Mouse (Mus musculus) embryonic facial prominence, embryonic 10.5 days (tissue): Measurements from ENCODE around the gene Rho. TPM values are rescaled to one million over a fixed set of nuclear protein-coding genes. Genes with fewer than 3 reads are reported as not detected.

ENCODE experiments used
- DNase-seq: peaks from one replicate; pipeline ENCODE4 v3.0.0-alpha.2; 2017; ENCODE audit warnings: low spot score
- H3K27ac ChIP-seq: fragments of 300-500 bp; sonication (generic); replicated peaks from 2 replicates; pipeline ENCODE4 v1.5.1; 2016; ENCODE audit warnings: mild to moderate bottlenecking
- H3K27me3 ChIP-seq: fragments of 300-500 bp; sonication (generic); replicated peaks from 2 replicates; pipeline ENCODE4 v1.6.1; 2016; ENCODE audit warnings: low read depth, mild to moderate bottlenecking; ENCODE audit not compliant: poor library complexity, severe bottlenecking
- H3K36me3 ChIP-seq: fragments of 300-500 bp; sonication (generic); replicated peaks from 2 replicates; pipeline ENCODE4 v1.6.1; 2016; ENCODE audit warnings: mild to moderate bottlenecking, moderate library complexity
- H3K4me1 ChIP-seq: fragments of 300-500 bp; sonication (generic); 2 replicates; pipeline ENCODE4 v1.6.1; 2016
- H3K4me3 ChIP-seq: fragments of 300-500 bp; sonication (generic); 2 replicates; pipeline ENCODE4 v1.5.1; 2016; ENCODE audit warnings: mild to moderate bottlenecking, moderate library complexity
- H3K9me3 ChIP-seq: fragments of 300-500 bp; sonication (generic); 2 replicates; pipeline ENCODE4 v1.6.1; 2016; ENCODE audit warnings: mild to moderate bottlenecking
- WGBS: fragments of 180-500 bp; shearing (Covaris S2); methylation state at CpG from one replicate; pipeline ENCODE4 v1.1.7; 2016; 5-methylcytosine and 5-hydroxymethylcytosine counted together
- polyA plus RNA-seq: library from polyadenylated mRNA; unstranded; fragments of >200 nt; fragmentation: Nextera tagmentation; extraction: Ambion mirVana; gene quantifications from 2 replicates; pipeline ENCODE4 v1.2.1, GENCODE M21; 2016

Rho gene
- polyA plus RNA-seq, 1 experiment from 2014 or later = 0.51 TPM

DNA sequence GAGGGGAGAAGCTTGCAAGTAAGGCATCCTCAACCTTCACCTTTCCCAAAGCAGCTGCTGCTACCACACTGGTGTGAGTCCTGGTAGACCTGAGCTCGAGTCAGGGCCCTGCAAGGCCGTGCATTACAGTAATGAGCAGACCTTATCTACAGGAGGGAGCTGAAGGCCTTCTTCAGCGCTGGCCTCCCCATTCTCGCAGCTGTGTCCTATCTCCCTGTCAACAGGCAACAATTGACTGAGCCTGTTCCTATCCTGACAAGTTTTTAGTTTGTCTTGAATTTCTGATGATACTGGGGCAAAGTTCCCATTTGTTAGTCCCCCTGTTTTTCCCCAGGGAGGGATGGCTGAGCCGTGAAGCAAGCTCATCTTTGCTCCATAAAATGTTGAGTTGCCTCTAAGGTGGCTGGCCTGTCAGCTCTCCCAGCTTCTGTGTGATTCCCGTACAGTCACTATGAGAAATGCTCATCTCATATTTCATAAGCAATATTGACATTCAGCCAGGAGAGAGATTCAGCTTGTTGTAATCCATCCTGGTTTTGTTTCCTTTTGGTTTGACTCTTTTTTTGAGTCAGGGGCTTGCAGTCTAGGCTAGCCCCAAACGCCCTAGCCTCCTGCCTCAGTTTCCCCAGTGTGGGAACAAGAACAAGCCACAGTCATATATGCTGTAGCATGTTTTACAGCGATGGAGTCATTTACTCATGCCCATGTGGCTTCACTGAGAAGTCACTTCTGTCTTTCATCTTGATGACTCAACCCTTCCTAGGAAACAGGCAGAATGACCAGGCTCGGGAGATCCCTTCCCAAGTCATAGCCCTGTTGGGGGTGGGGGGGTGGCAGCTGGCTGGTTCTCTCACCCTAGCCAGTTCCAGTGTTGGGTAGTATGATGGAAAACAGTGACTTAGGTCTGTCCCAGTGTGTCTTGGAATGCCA is 12.2 kb downstream of the Rho start:
- Histone ChIP-seq H3K27me3 (peaks cover 8% of the 10 kb centered on the region; the same call in 1 of the 2 replicates), H3K9me3 (no peaks in the 10 kb centered on the region), H3K27ac (no peak overlapping the region), H3K36me3 (no peaks in the 10 kb centered on the region), H3K4me1 (peaks cover 23% of the 10 kb centered on the region), H3K4me3 (no peak overlapping the region)
- WGBS = 83% methylated on average over 9 of the region's 9 CpGs
- DNase-seq = no peak

GRCm38 (mm10) chr6:115944638-115945037 is 13.1 kb downstream of the Rho start, which contains the start of gene H1foo:
Gene H1foo, plus strand, starts transcription at chr6:115944938.
- H3K4me3 ChIP-seq = no peak within 1 kb of the TSS
- H3K4me1 ChIP-seq = peaks cover 23% of the 10 kb centered on the region
- DNase-seq = no peak
- H3K36me3 ChIP-seq = no peaks in the 10 kb centered on the region
- no peak within 1 kb of the TSS for H3K27ac ChIP-seq
- H3K9me3 ChIP-seq = no peaks in the 10 kb centered on the region
- H3K27me3 ChIP-seq = peaks cover 8% of the 10 kb centered on the region; the same call in 1 of the 2 replicates
- 85% methylated on average over 5 of the region's 5 CpGs for WGBS

- DNase-seq = no peak
- 85% methylated on average over 8 of the region's 8 CpGs for WGBS
Observed at GRCm38 (mm10) chr6:115945633-115946032, 14.1 kb downstream of the Rho start.

DNA sequence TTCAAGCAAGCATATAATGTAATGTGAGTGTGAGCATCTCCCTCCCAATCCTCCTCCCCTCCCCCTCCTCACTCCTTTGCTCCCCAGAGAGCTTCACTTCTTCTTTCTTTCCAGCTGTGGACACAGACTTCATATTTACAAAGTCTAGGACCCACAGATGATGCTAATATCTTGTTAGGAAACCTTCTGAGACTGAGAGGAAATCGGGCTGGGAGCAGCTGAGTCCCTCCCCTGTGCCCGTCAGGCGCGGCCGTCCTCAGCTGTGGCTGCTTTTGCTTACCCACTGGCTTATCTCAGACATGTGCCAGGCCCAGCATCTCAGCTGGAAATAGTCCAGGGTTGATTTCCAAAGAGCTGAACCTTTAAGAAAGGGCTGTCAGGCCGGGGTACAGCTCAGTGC is 14.8 kb downstream of the Rho start:
- no peaks in the 10 kb centered on the region for H3K9me3 ChIP-seq
- peaks cover 10% of the 10 kb centered on the region for H3K4me1 ChIP-seq
- H3K36me3 ChIP-seq = no peaks in the 10 kb centered on the region
- DNase-seq = no peak
- WGBS = 69% methylated on average over 6 of the region's 6 CpGs
- H3K27ac ChIP-seq = no peak overlapping the region; the same call in 1 of the 2 replicates
- H3K4me3 ChIP-seq = no peak overlapping the region
- H3K27me3 ChIP-seq = peaks cover 8% of the 10 kb centered on the region; the same call in 1 of the 2 replicates

More at GRCm38 (mm10) chr6:115945633-115946032, 14.1 kb downstream of the Rho start:
- no peaks in the 10 kb centered on the region for H3K9me3 ChIP-seq
- H3K27me3 ChIP-seq = peaks cover 8% of the 10 kb centered on the region; the same call in 1 of the 2 replicates
- no peaks in the 10 kb centered on the region for H3K36me3 ChIP-seq
- H3K27ac ChIP-seq = no peak overlapping the region
- no peak overlapping the region for H3K4me3 ChIP-seq
- peaks cover 18% of the 10 kb centered on the region for H3K4me1 ChIP-seq

- DNase-seq = no peak
- Histone ChIP-seq H3K4me1 (peaks cover 52% of the 10 kb centered on the region), H3K4me3 (no peak overlapping the region), H3K27me3 (no peaks in the 10 kb centered on the region), H3K36me3 (peaks cover 7% of the 10 kb centered on the region; the same call in 1 of the 2 replicates), H3K9me3 (no peaks in the 10 kb centered on the region), H3K27ac (0 out of 2 replicates have a peak overlapping the region, but pooled peaks have one; percentile 16)
- WGBS = 83% methylated on average over 9 of the region's 9 CpGs
Observed at GRCm38 (mm10) chr6:115954506-115955074, 23.0 kb downstream of the Rho start.

DNA sequence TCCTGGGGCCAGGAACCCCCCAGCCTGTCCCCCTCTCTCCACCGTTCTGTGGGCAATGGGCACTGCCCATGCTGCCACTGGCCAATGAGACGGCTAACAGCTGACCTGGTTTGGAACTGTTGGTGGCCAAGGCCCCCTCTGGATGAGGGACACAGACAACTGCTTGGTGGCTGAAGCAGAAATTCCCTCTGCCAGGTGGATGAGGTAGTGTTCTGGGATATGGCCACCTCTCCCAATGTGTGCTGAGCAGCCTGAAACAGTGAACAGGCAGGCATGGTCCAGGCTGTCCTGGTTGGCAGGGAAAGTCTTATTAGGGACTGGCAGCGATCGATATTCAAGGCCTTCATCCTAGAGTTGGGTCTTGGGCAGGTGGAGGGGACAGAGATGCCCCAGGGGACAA is 23.6 kb downstream of the Rho start:
- Histone ChIP-seq H3K4me1 (peaks cover 56% of the 10 kb centered on the region), H3K27ac (peak overlapping the region; percentile 8; the same call in 1 of the 2 replicates), H3K4me3 (no peak overlapping the region), H3K36me3 (peaks cover 8% of the 10 kb centered on the region), H3K9me3 (no peaks in the 10 kb centered on the region), H3K27me3 (no peaks in the 10 kb centered on the region)
- DNase-seq = no peak
- WGBS = 85% methylated on average over 4 of the region's 4 CpGs

DNA sequence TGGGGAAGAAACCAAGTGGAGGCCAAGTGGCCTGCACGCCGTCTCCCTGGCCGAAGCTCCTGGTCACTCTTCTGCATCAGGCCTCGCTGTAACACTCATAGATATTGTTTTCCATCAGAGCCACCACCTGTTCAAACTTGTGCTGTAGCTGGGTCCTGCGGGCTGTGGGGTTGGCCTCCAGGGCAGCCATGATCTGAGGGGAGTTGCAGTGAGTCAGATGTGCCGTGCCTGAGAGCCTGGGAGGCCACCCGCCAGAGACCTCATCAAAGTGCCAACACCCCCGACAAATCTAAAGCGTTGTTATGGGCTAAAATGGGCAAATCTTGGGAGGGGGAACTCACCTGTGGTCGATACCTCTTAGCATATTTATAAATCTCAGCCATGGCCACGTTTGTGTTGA is 24.1 kb downstream of the Rho start:
- WGBS = 84% methylated on average over 11 of the region's 11 CpGs

DNA sequence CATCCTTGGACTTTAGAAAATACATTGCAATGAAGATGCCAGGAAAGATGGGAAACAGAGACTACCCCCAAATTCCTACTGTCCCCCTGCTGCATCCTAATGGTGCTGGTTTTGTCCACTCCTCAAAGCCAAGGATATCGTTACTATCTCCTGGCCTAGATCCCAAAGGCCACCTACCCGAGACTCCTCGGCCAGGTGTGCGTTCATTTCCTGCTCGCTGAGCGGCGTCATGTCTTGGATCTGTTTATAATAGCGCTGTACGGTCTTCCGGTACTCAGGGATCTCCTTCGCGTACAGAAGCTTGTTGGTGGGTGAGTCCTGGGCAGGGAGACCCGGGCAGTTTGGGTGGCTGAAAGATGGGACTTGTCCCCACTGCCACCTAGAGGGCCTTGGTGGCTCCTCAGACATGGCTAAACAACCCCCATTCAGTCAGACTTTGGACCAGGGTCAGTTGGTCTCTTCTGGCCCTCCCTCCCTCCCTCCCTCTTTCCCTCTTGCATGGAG is 24.9 kb downstream of the Rho start:
- Histone ChIP-seq H3K9me3 (no peaks in the 10 kb centered on the region), H3K27ac (peak overlapping the region; percentile 83), H3K36me3 (peaks cover 13% of the 10 kb centered on the region), H3K27me3 (no peaks in the 10 kb centered on the region), H3K4me3 (no peak overlapping the region), H3K4me1 (peaks cover 66% of the 10 kb centered on the region)
- 87% methylated on average over 13 of the region's 13 CpGs for WGBS
- no peak for DNase-seq

More for the DNA sequence above, 24.1 kb downstream of the Rho start:
- Histone ChIP-seq H3K9me3 (no peaks in the 10 kb centered on the region), H3K27me3 (no peaks in the 10 kb centered on the region), H3K4me3 (no peak overlapping the region), H3K27ac (peak overlapping the region; percentile 8; the same call in 1 of the 2 replicates), H3K36me3 (peaks cover 13% of the 10 kb centered on the region), H3K4me1 (peaks cover 61% of the 10 kb centered on the region)
- no peak for DNase-seq

GRCm38 (mm10) chr6:115956922-115957601 is 25.5 kb downstream of the Rho start:
- peak; percentile 69 for DNase-seq
- Histone ChIP-seq H3K27me3 (0 out of 2 replicates have a peak, but pooled peaks cover under 1% of the 10 kb centered on the region), H3K9me3 (no peaks in the 10 kb centered on the region), H3K4me1 (peaks cover 69% of the 10 kb centered on the region), H3K4me3 (peak overlapping the region; percentile 17; the same call in 1 of the 2 replicates), H3K27ac (peak overlapping the region; percentile 83), H3K36me3 (peaks cover 13% of the 10 kb centered on the region)
- 40% methylated on average over 16 of the region's 16 CpGs for WGBS

DNA sequence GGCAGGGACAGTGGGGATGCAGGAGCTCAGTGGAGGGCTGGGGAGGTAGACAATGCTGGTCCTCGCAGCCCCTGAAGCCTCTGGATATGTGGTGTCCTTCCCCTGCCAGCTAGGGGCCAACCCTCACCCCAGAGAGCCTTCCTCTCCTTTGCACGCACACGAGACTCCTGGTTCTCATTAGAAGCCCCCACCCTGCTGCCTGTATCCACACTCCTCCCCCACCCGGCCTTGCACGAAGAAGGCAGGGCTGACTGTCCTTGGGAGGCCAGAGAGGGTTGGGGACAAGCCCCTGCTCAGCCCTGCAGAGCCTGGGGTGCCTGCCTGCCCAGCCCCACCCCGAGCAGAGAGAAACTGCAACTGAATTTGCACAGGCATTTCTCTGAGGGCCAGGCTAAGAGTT is 26.1 kb downstream of the Rho start:
- DNase-seq = peak; percentile 62
- Histone ChIP-seq H3K9me3 (no peaks in the 10 kb centered on the region), H3K36me3 (peaks cover 16% of the 10 kb centered on the region), H3K4me1 (peaks cover 75% of the 10 kb centered on the region), H3K4me3 (0 out of 2 replicates have a peak overlapping the region, but pooled peaks have one; percentile 17), H3K27me3 (0 out of 2 replicates have a peak, but pooled peaks cover 6% of the 10 kb centered on the region), H3K27ac (peak overlapping the region; percentile 83)
- WGBS = 27% methylated on average over 6 of the region's 6 CpGs

DNA sequence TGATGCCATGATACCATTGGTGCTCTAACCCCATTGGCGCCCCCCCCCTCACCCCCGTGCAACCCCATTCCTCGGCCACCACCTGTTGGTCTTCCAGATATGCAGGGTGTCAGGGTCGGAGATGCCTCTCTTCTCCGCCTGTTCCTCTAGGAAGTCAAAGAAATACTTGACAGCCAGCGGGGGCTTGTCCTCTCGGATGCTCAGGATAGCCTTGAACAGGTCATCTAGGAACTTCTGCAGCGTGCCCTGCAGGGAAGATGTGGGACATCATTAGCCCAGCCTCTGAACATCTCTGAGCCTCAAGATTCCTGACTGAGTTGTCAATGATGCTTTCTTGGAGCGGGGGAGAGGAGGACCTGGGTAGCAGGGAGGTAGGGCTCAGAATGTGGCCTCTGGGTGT is 26.9 kb downstream of the Rho start:
- peak overlapping the region; percentile 83 for H3K27ac ChIP-seq
- DNase-seq = no peak
- peaks cover 80% of the 10 kb centered on the region for H3K4me1 ChIP-seq
- no peak overlapping the region for H3K4me3 ChIP-seq
- H3K27me3 ChIP-seq = peaks cover 13% of the 10 kb centered on the region
- H3K36me3 ChIP-seq = peaks cover 20% of the 10 kb centered on the region
- 86% methylated on average over 9 of the region's 9 CpGs for WGBS
- no peaks in the 10 kb centered on the region for H3K9me3 ChIP-seq

GRCm38 (mm10) chr6:115959151-115959691 is 27.7 kb downstream of the Rho start:
- peaks cover 17% of the 10 kb centered on the region for H3K27me3 ChIP-seq
- H3K27ac ChIP-seq = peak overlapping the region; percentile 54
- peaks cover 77% of the 10 kb centered on the region for H3K4me1 ChIP-seq
- 70% methylated on average over 7 of the region's 7 CpGs for WGBS
- H3K4me3 ChIP-seq = no peak overlapping the region
- H3K36me3 ChIP-seq = peaks cover 22% of the 10 kb centered on the region
- no peak for DNase-seq
- no peaks in the 10 kb centered on the region for H3K9me3 ChIP-seq
